Mouse (Mus musculus): ENCODE measurements around the gene Panx2.

DNA sequence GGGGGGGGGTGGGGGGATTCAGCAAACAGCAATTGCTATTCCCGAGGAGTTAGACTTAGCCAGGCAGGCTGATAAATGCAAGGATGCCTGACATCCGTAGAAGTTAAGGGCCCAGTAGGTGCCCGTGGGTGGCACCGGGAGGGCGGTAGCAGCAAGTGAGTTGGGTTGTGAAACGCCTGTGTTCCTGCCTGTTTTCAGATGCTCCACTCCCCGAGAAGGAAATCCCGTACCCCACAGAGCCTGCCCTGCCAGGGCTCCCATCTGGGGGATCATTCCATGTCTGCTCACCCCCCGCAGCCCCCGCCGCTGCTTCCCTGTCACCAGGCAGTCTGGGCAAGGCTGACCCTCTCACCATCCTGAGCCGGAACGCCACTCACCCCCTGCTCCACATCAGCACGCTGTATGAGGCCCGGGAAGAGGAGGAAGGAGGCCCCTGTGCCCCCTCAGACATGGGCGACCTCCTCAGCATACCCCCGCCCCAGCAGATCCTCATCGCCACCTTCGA, 9.9 kb downstream of the Panx2 start:
- TF ChIP-seq CTCF (IDR thresholded peaks at IDR 0.05; ENCODE audit: control insufficient read depth, insufficient read depth, insufficient replicate concordance, low read depth, low read length) (no peak), POLR2A (IDR thresholded peaks at IDR 0.05; ENCODE audit: control insufficient read depth, low read depth, low read length) (no peak)

Data from testis, adult 2 months (tissue).